Mouse (Mus musculus) MEL (cell line): ENCODE measurements around the gene Med27.

Source experiments
- BHLHE40 ChIP-seq: IDR thresholded peaks from 2 replicates; pipeline ENCODE4 v1.6.1; 2012; ENCODE audit warnings: low read depth, mild to moderate bottlenecking, inconsistent platforms, low read length, improper control_type of control experiment, borderline replicate concordance
- CTCF ChIP-seq, 3 experiments: IDR thresholded peaks in 2 of 3; conservative IDR thresholded peaks in 1 of 3; 2 replicates each; pipeline ENCODE4 v1.5.1; 2011 to 2012; ENCODE audit warnings: low read length in 3 of 3, low read depth in 2 of 3, mild to moderate bottlenecking in 2 of 3, improper control_type of control experiment in 1 of 3, inconsistent platforms in 1 of 3, mixed read lengths in 1 of 3, moderate library complexity in 1 of 3; ENCODE audit not compliant: control insufficient read depth in 1 of 3, insufficient read depth in 1 of 3, poor library complexity in 1 of 3, severe bottlenecking in 1 of 3
- ELF1 ChIP-seq: IDR thresholded peaks from 2 replicates; pipeline ENCODE4 v1.6.1; 2014; ENCODE audit warnings: low read depth, mild to moderate bottlenecking, inconsistent platforms, low read length, improper control_type of control experiment, moderate library complexity
- EP300 ChIP-seq, 2 experiments: IDR thresholded peaks; 2 replicates each; pipeline ENCODE4 v1.6.1; 2011; ENCODE audit warnings: improper control_type of control experiment in 2 of 2, low read length in 2 of 2, low read depth in 1 of 2, mild to moderate bottlenecking in 1 of 2
- KAT2A ChIP-seq: conservative IDR thresholded peaks from 2 replicates; pipeline ENCODE4 v1.6.1; 2012; ENCODE audit warnings: low read depth, low read length, improper control_type of control experiment, inconsistent platforms
- MAFK ChIP-seq: IDR thresholded peaks from 2 replicates; pipeline ENCODE4 v1.6.1; 2011; ENCODE audit warnings: low read depth, mild to moderate bottlenecking, low read length, improper control_type of control experiment, borderline replicate concordance
- MAX ChIP-seq: IDR thresholded peaks from 2 replicates; pipeline ENCODE4 v1.6.1; 2011; ENCODE audit warnings: low read length, improper control_type of control experiment
- POLR2A ChIP-seq, 2 experiments: IDR thresholded peaks; 2 replicates each; pipeline ENCODE4 v1.6.1; 2011 to 2012; ENCODE audit warnings: low read length in 2 of 2, mild to moderate bottlenecking in 2 of 2, control low read depth in 1 of 2, improper control_type of control experiment in 1 of 2, low read depth in 1 of 2, moderate library complexity in 1 of 2; ENCODE audit not compliant: control insufficient read depth in 1 of 2, insufficient read depth in 1 of 2, poor library complexity in 1 of 2
- POLR2AphosphoS2 ChIP-seq: IDR thresholded peaks from 2 replicates; pipeline ENCODE4 v1.6.1; 2011; ENCODE audit warnings: low read length, improper control_type of control experiment
- RAD21 ChIP-seq: IDR thresholded peaks from 2 replicates; pipeline ENCODE4 v1.6.1; 2011; ENCODE audit warnings: mild to moderate bottlenecking, low read depth, low read length, improper control_type of control experiment
- SIN3A ChIP-seq: IDR thresholded peaks from 2 replicates; pipeline ENCODE4 v1.6.1; 2012; ENCODE audit warnings: low read length, improper control_type of control experiment, inconsistent platforms
- TAL1 ChIP-seq: IDR thresholded peaks from 2 replicates; pipeline ENCODE4 v1.6.1; 2012; ENCODE audit warnings: mild to moderate bottlenecking, inconsistent platforms, low read length, moderate library complexity, mixed read lengths
- TBP ChIP-seq: IDR thresholded peaks from 2 replicates; pipeline ENCODE4 v1.8.0; 2011; ENCODE audit warnings: low read depth, low read length, improper control_type of control experiment

DNA sequence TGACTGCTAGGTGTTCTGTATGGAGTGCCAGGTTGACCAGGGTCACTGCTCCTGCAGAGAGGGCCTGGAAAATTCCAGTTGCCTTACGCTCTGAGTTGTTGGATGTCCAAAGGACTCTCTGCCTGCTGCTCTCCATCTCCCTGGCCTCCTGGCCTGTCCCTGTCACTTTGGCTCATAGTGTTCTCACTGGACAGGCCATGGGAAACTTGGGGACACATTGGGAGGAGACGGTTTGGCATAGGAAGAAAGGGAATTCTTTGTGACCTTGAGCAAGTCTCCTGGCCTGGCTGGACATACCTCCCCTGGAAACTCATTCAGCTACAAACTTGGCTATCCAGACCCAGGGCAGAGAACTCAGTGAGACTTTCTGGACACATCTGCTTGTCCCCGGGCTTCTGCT is 213.3 kb downstream of the Med27 start:
- TF ChIP-seq MAFK = no peak
- no peak for TF ChIP-seq RAD21
- TF ChIP-seq POLR2A (IDR thresholded peaks at IDR 0.05; ENCODE audit: control insufficient read depth in 1 of 2, insufficient read depth in 1 of 2, low read depth in 1 of 2, low read length in 2 of 2, poor library complexity in 1 of 2) = no peak
- TF ChIP-seq BHLHE40 = no peak
- no peak for TF ChIP-seq MAX
- no peak for TF ChIP-seq TBP
- TF ChIP-seq ELF1 = no peak
- TF ChIP-seq CTCF (IDR thresholded peaks at IDR 0.05 in 2 of 3, conservative IDR thresholded peaks at IDR 0.05 in 1 of 3; ENCODE audit: control insufficient read depth in 1 of 3, insufficient read depth in 1 of 3, low read depth in 2 of 3, low read length in 3 of 3, poor library complexity in 1 of 3, severe bottlenecking in 1 of 3) = no peak
- TF ChIP-seq POLR2AphosphoS2 = no peak
- TF ChIP-seq KAT2A = no peak
- no peak for TF ChIP-seq TAL1
- no peak for TF ChIP-seq SIN3A
- TF ChIP-seq EP300 (IDR thresholded peaks at IDR 0.05; ENCODE audit: low read depth in 1 of 2, low read length in 2 of 2) = no peak
